Mouse (Mus musculus) 3T3-L1 (cell line): ENCODE data around the gene Robo3.

Source experiments
- DNase-seq: peaks from one replicate; pipeline ENCODE4 v3.0.0-alpha.2; 2015; ENCODE audit warnings: low read depth, low spot score

Robo3 gene

GRCm38 (mm10) chr9:37368860-37369259 is 64.2 kb downstream of the Robo3 start:
- DNase-seq: no peak

DNA sequence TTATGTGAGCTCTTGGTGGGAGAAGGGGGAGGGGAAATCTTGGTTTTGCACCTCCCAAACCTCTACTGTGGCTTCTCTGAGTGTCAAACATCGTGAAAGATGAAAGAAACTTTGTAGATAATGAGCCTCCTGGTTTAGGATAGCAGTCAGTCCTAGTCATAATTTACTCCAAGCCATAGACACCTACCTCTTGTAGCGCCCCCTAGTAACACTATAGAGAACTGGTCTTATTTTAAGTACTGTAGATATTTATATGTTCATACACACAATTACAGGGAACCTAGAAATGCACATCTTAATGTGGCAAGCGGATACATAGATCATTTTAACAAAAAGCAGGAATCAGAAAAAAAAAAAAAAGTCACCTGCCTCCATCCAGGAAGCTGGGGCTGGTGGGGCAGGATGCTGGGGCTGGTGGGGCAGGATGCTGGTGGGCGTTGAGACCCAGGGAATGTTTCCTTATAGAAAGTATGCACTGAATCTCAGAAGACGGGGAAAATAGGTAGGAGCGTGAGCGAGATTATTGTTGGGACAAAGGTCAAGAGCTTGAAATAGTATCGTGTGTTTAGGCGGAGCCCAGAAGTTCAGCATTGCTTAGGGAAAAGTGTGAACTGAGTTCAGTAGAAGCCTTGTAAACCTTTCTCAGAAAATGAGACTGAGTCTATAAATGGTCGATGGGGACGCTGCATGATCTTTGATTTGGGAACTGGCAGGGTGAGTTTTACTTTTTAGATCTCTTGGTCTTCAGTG is 64.8 kb downstream of the Robo3 start:
- DNase-seq: no peak

DNA sequence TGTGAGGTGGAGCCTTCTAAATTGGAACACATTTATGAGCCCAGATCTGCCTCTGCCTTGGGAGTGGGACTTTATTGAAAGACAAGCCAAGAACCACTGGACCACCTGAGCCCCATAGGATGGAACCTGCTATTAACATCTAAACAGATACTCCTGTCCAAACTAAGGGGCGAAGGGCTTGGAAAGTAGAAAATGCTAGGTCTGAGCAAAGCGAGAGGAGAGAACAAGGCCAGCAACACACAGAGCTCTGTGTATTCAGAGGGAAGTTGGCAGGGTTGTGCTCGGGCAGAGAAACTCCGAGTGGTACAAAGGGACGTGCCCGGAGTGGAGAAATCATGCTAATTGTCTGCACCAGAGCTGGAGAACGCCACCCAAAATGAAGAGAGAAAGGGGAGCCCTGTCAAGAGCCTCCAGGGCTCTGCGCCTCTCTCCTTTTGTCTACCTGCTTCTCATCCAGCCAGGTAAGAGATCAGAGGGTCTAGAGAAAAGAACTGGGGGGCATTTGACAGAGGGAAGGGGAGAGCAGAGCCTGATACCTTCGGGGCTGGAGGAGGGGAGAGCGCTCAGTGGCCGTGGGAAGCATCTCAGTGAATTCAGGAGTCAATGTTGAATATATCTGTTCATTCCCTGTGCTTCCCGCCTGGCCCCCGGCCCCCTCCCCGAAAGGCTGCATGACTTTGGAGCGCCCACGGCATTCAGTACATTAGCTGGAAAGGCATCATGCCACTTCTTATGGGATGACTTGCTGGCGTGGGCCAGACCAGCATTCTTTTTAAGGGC is 65.6 kb downstream of the Robo3 start, which contains the start of gene Hepacam:
Hepacam (plus strand) TSS at position 51 of the 780 bp plus-strand sequence.
- no peak for DNase-seq

DNA sequence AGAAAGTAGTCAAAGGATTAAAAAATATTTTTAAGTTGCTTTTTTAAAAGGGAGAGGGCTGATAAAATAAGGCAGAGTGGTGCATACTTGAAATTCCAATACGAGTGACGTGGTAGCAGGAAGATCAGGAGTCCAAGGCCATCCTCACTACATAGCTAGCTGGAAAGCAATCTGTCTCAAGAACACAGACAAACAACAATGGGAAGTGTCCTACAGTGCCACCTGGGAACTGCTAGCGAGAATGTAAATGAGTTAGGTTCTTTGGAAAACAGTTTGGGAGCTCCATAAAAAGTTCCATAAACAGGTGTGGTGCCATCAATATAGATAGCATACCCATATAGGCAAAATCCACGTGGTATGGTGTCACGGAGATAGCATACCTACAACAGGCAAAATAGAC is 67.3 kb downstream of the Robo3 start:
- peak; percentile 60 for DNase-seq
